Mouse (Mus musculus) thymus, adult 2 months (tissue): ENCODE data around the gene Spdye4a.

Source experiments
- CTCF ChIP-seq: fragments of 200-500 bp; IDR thresholded peaks from 2 replicates; pipeline ENCODE4 v1.5.1; 2012; ENCODE audit warnings: mild to moderate bottlenecking, control low read depth, low read length, moderate library complexity, borderline replicate concordance; ENCODE audit not compliant: control insufficient read depth, poor library complexity, insufficient read depth; ENCODE audit errors: extremely low read depth
- POLR2A ChIP-seq: fragments of 200-500 bp; IDR thresholded peaks from 2 replicates; pipeline ENCODE4 v1.6.1; 2012; ENCODE audit warnings: mild to moderate bottlenecking, low read length, control low read depth, moderate library complexity; ENCODE audit not compliant: control insufficient read depth, poor library complexity, insufficient read depth; ENCODE audit errors: extremely low read depth

GRCm38 (mm10) chr5:143270151-143270519 lies 43.4 kb upstream of the Spdye4a start:
- TF ChIP-seq CTCF, result no peak
- TF ChIP-seq POLR2A, result no peak
